In genomic region chr14:75967291-75967690, GRCm38 (mm10) we compare ENCODE assay signal across 37 mouse cellular contexts. TPM values are rescaled to one million over a fixed set of nuclear protein-coding genes. Genes with fewer than 3 reads are reported as not detected.
DNase-seq lines count a peak whose midpoint lies in the region; ATAC-seq and TF ChIP-seq lines count a peak whose summit lies in the region.
"Had no signal": no experiment of that assay in that cellular context is flagged by ENCODE, and none has a peak within 500 bp of the region (broad histone marks: within the 10 kb centered on the region; RNA-seq: fewer than 3 reads in every experiment).

No protein-coding gene starts in this region.

- H3K9ac ChIP-seq in forebrain, postnatal 0 days: no peak overlapping the region
- H3K9ac ChIP-seq in forebrain, embryonic 12.5 days: no peak overlapping the region
- H3K9ac ChIP-seq: embryonic facial prominence, embryonic 13.5 days; hindbrain, embryonic 15.5 days; liver, embryonic 14.5 days had no signal

- TF ChIP-seq CTCF in forebrain, postnatal 0 days (IDR thresholded peaks at IDR 0.05; ENCODE audit: low read depth): no peak
- no peak for TF ChIP-seq CTCF in left cerebral cortex, adult 2 months (IDR thresholded peaks at IDR 0.05)
- no peak for TF ChIP-seq CTCF in embryonic fibroblast, embryonic 13.5 days (IDR thresholded peaks at IDR 0.05; ENCODE audit: borderline replicate concordance, insufficient read depth, low read length)

- H3K4me2 ChIP-seq in forebrain, postnatal 0 days (ENCODE audit: low read depth): peak overlapping the region; percentile 15; the same call in 1 of the 2 replicates
- H3K4me2 ChIP-seq in forebrain, embryonic 12.5 days: no peak overlapping the region
- H3K4me2 ChIP-seq: embryonic facial prominence, embryonic 13.5 days; midbrain, embryonic 11.5 days had no signal

- H3K27me3 ChIP-seq in forebrain, postnatal 0 days (ENCODE audit: insufficient read depth, low read length): no peaks in the 10 kb centered on the region
- no peaks in the 10 kb centered on the region for H3K27me3 ChIP-seq in forebrain, embryonic 12.5 days
- H3K27me3 ChIP-seq: embryonic facial prominence, embryonic 13.5 days; hindbrain, embryonic 15.5 days; Patski had no signal

- no peak overlapping the region for H3K27ac ChIP-seq in forebrain, postnatal 0 days (ENCODE audit: low read depth, low read length)
- no peak overlapping the region for H3K27ac ChIP-seq in forebrain, embryonic 12.5 days
- peak overlapping the region; percentile 42; the same call in 1 of the 2 replicates for H3K27ac ChIP-seq in left cerebral cortex, adult 2 months
- H3K27ac ChIP-seq in embryonic fibroblast, embryonic 13.5 days (ENCODE audit: insufficient read depth, low read length): peak overlapping the region; percentile 76; the same call in 1 of the 2 replicates
- H3K27ac ChIP-seq: embryonic facial prominence, embryonic 13.5 days; heart, embryonic 10.5 days; hindbrain, embryonic 10.5 days; hindbrain, embryonic 15.5 days; liver, embryonic 14.5 days; stomach, postnatal 0 days had no signal

- H3K9me3 ChIP-seq in forebrain, postnatal 0 days (ENCODE audit: low read length): no peaks in the 10 kb centered on the region
- H3K9me3 ChIP-seq in forebrain, embryonic 12.5 days: no peaks in the 10 kb centered on the region
- H3K9me3 ChIP-seq: embryonic facial prominence, embryonic 13.5 days; heart, embryonic 10.5 days; hindbrain, embryonic 10.5 days; hindbrain, embryonic 15.5 days had no signal

- H3K4me1 ChIP-seq in forebrain, postnatal 0 days (ENCODE audit: insufficient read depth): no peaks in the 10 kb centered on the region; the same call in 1 of the 2 replicates
- H3K4me1 ChIP-seq in forebrain, embryonic 12.5 days: peaks cover 11% of the 10 kb centered on the region
- peaks cover 8% of the 10 kb centered on the region for H3K4me1 ChIP-seq in embryonic fibroblast, embryonic 13.5 days (ENCODE audit: control insufficient read depth, insufficient read depth, low read length)
- H3K4me1 ChIP-seq: heart, embryonic 10.5 days; hindbrain, embryonic 10.5 days had no signal

- DNase-seq in forebrain, postnatal 0 days: no peak
- DNase-seq in left cerebral cortex, adult 2 months (ENCODE audit: extremely low spot score in 1 of 2, low spot score in 2 of 2): no peak
- DNase-seq in left cerebral cortex, postnatal 10 days (ENCODE audit: extremely low spot score in 1 of 2, low spot score in 2 of 2): no peak
- peak; percentile 59 for DNase-seq in MN1 (ENCODE audit: low spot score)
- DNase-seq in kidney, adult 9 months: no peak
- no peak for DNase-seq in urinary bladder, adult 2 months (ENCODE audit: low spot score)
- DNase-seq: adrenal gland, postnatal 14 days; cerebellum, adult 11-12 months; cerebellum, adult 9-11 months; gastrocnemius, postnatal 25 days; heart, adult 11 months; heart, postnatal 10 days; kidney, adult 18-20 months; kidney, postnatal 36 days; layer of hippocampus, postnatal 36 days; liver; lung, adult 2 months; lung, postnatal 14 days; right cerebral cortex, adult 18-20 months; thymus, adult 18-20 months; thymus, postnatal 25 days had no signal

- no peak for ATAC-seq in forebrain, postnatal 0 days
- no peak for ATAC-seq in forebrain, embryonic 12.5 days (ENCODE audit: low FRiP score)
- ATAC-seq: CD4-positive, CD25-positive, alpha-beta regulatory T cell, adult 4 months; inflammation-experienced regulatory T-cells, adult 6 months; Patski had no signal

- 65% methylated on average over 5 of the region's 5 CpGs for WGBS in forebrain, postnatal 0 days
- WGBS in forebrain, embryonic 12.5 days: 88% methylated on average over 5 of the region's 5 CpGs

- intact Hi-C loops in left cerebral cortex, adult 2 months (cut with DNase I): no loop called here
- intact Hi-C loops in left cerebral cortex, postnatal 10 days (cut with DNase I): no loop called here

- no peaks in the 10 kb centered on the region for H3K36me3 ChIP-seq in forebrain, postnatal 0 days (ENCODE audit: insufficient read depth)
- no peaks in the 10 kb centered on the region for H3K36me3 ChIP-seq in forebrain, embryonic 12.5 days (replicated peaks)
- H3K36me3 ChIP-seq: embryonic facial prominence, embryonic 13.5 days; heart, embryonic 10.5 days; hindbrain, embryonic 10.5 days; hindbrain, embryonic 15.5 days had no signal

- H3K4me3 ChIP-seq in forebrain, postnatal 0 days (ENCODE audit: low read depth, low read length): no peak overlapping the region
- H3K4me3 ChIP-seq in forebrain, embryonic 12.5 days (replicated peaks): no peak overlapping the region
- H3K4me3 ChIP-seq in left cerebral cortex, adult 2 months: peak overlapping the region; percentile 30
- H3K4me3 ChIP-seq in embryonic fibroblast, embryonic 13.5 days (ENCODE audit: insufficient read depth, low read length): no peak overlapping the region
- H3K4me3 ChIP-seq: embryonic facial prominence, embryonic 13.5 days; erythroblast, embryonic 14.5 days; heart, embryonic 10.5 days; hindbrain, embryonic 10.5 days; hindbrain, embryonic 15.5 days had no signal

- TF ChIP-seq POLR2A in embryonic fibroblast, embryonic 13.5 days (IDR thresholded peaks at IDR 0.05; ENCODE audit: low read depth, low read length): no peak

RNA-seq across cellular contexts. Expression of gene Kctd4, which starts 12.5 kb away (rescaled TPM):
- total RNA-seq in forebrain, postnatal 0 days (2014; rRNA removed): 18.6 and 25.6 TPM in 2 replicates
- 13.1 and 14.2 TPM in 2 replicates for polyA plus RNA-seq in forebrain, postnatal 0 days (2015; fragmentation: Nextera tagmentation; extraction: Ambion mirVana)
- 1.5 and 1.6 TPM in 2 replicates for polyA plus RNA-seq in forebrain, embryonic 12.5 days (2016; fragmentation: Nextera tagmentation; extraction: Ambion mirVana)
- 10 to 100 TPM; 18.6 to 19.7 TPM for total RNA-seq in left cerebral cortex, adult 2 months (2021)
- 10 to 100 TPM; 13.2 to 14.6 TPM for total RNA-seq in left cerebral cortex, postnatal 10 days (2021)
- polyA plus RNA-seq in embryonic fibroblast, embryonic 13.5 days (2011; ENCODE audit: insufficient read length, low read depth, missing spikeins): 0.12 TPM in 1 of 2 replicates, not detected in the other
- polyA plus RNA-seq in urinary bladder, adult 2 months (2012; rRNA removed): not detected in 2 replicates
- total RNA-seq: adrenal gland, postnatal 14 days; gastrocnemius, adult 18-20 months; gastrocnemius, postnatal 25 days; heart, postnatal 10 days; megakaryocyte, adult 5-6 weeks had no signal
- polyA plus RNA-seq: erythroblast, embryonic 14.5 days; Patski; spleen, adult 2 months had no signal

RNA-seq across cellular contexts. Expression of gene Gtf2f2, which starts 43.4 kb away (rescaled TPM):
- total RNA-seq in forebrain, postnatal 0 days (2014; rRNA removed): 41.5 and 43.8 TPM in 2 replicates
- polyA plus RNA-seq in forebrain, postnatal 0 days (2015; fragmentation: Nextera tagmentation; extraction: Ambion mirVana): 47.6 and 54.9 TPM in 2 replicates
- polyA plus RNA-seq in forebrain, embryonic 12.5 days (2016; fragmentation: Nextera tagmentation; extraction: Ambion mirVana): 49.7 and 50.3 TPM in 2 replicates
- total RNA-seq in left cerebral cortex, adult 2 months (2021): 10 to 100 TPM; 14.8 to 15.5 TPM
- 10 to 100 TPM; 22.5 to 23.0 TPM for total RNA-seq in left cerebral cortex, postnatal 10 days (2021)
- polyA plus RNA-seq in embryonic fibroblast, embryonic 13.5 days (2011; ENCODE audit: insufficient read length, low read depth, missing spikeins): 23.9 TPM in 2 replicates
- 16.4 and 16.7 TPM in 2 replicates for polyA plus RNA-seq in urinary bladder, adult 2 months (2012; rRNA removed)

Comparison
In these comparisons a context has a peak if more than half of its experiments do, and no peak if none do; other contexts are left out.
1. H3K27ac ChIP-seq: peak in left cerebral cortex, adult 2 months (single experiment) and embryonic fibroblast, embryonic 13.5 days (single experiment); none in forebrain, postnatal 0 days (single experiment) and forebrain, embryonic 12.5 days (single experiment).